Mouse (Mus musculus) inflammation-experienced regulatory T-cells, adult 16 weeks (primary cell): ENCODE data around the gene Slco1a4. TPM values are rescaled to one million over a fixed set of nuclear protein-coding genes. Genes with fewer than 3 reads are reported as not detected.

Source experiments
- polyA plus RNA-seq: library from polyadenylated mRNA; unstranded; fragments of 100-300 nt; shearing (Covaris generic); gene quantifications from one replicate; pipeline ENCODE4 v1.2.1, GENCODE M21; 2017

Gene Slco1a4
- not detected for polyA plus RNA-seq

GRCm38 (mm10) chr6:141856085-141856484 is at the start of gene Slco1a4:
Slco1a4 (minus strand) TSS chr6:141856199.

GRCm38 (mm10) chr6:141773710-141774109 is 82.3 kb downstream of the Slco1a4 start, which contains the start of gene Gm5724:
Gm5724 (minus strand) TSS chr6:141773810.

Other genes starting within 250 kb of the Slco1a4 start
- not detected for gene Slco1b2, start 226.7 kb downstream of the Slco1a4 start, polyA plus RNA-seq
- not detected for gene Gm5724, start 82.4 kb downstream of the Slco1a4 start, polyA plus RNA-seq
- not detected for gene Slco1a1, start 90.8 kb upstream of the Slco1a4 start, polyA plus RNA-seq
- gene Gm6614, start 155.2 kb upstream of the Slco1a4 start, polyA plus RNA-seq, result not detected